In genomic region chr7:40212576-40212975, GRCm38 (mm10) we compare ENCODE assay signal across 12 mouse cellular contexts.
DNase-seq lines count a peak whose midpoint lies in the region; TF ChIP-seq lines count a peak whose summit lies in the region.
"Had no signal": no experiment of that assay in that cellular context is flagged by ENCODE, and none has a peak within 500 bp of the region (broad histone marks: within the 10 kb centered on the region; RNA-seq: fewer than 3 reads in every experiment).

No protein-coding gene starts in this region.

- H3K27me3 ChIP-seq in heart, adult 2 months (ENCODE audit: control insufficient read depth, insufficient read depth, low read length) = no peaks in the 10 kb centered on the region
- no peaks in the 10 kb centered on the region for H3K27me3 ChIP-seq in heart, embryonic 10.5 days (ENCODE audit: insufficient read depth, poor library complexity, severe bottlenecking)
- H3K27me3 ChIP-seq: CH12.LX, Patski had no signal

- DNase-seq in heart, adult 2 months = no peak
- DNase-seq in heart, embryonic 10.5 days (ENCODE audit: low spot score) = no peak
- peak; percentile 60 for DNase-seq in Muller cell, postnatal 12 days (ENCODE audit: inconsistent ontology term)
- DNase-seq in right cerebral cortex, postnatal 14 days = no peak
- DNase-seq: B cell, adult 2 months; cerebellum, adult 11 months; cerebellum, adult 11-12 months; cerebellum, adult 18-20 months; cerebellum, adult 2 months had no signal

- intact Hi-C loops in heart, adult 2 months (cut with DNase I) = loop anchor here (5.0 kb wide), 1 partner anchor 45 kb away; no protein-coding TSS in a partner anchor

- TF ChIP-seq EP300 in heart, adult 2 months (IDR thresholded peaks at IDR 0.05; ENCODE audit: insufficient read depth, low read depth, low read length) = no peak

- H3K79me2 ChIP-seq in heart, adult 2 months (replicated peaks; ENCODE audit: control insufficient read depth, insufficient read depth, low read length) = no peaks in the 10 kb centered on the region

- no peaks in the 10 kb centered on the region for H3K36me3 ChIP-seq in heart, adult 2 months (ENCODE audit: control insufficient read depth, insufficient read depth, low read length)
- H3K36me3 ChIP-seq in heart, embryonic 10.5 days = no peaks in the 10 kb centered on the region
- H3K36me3 ChIP-seq: G1E had no signal

- H3K4me1 ChIP-seq in heart, adult 2 months (ENCODE audit: control insufficient read depth, insufficient read depth, low read length) = no peaks in the 10 kb centered on the region
- no peaks in the 10 kb centered on the region for H3K4me1 ChIP-seq in heart, embryonic 10.5 days

- TF ChIP-seq CTCF in heart, adult 2 months (IDR thresholded peaks at IDR 0.05) = no peak

- H3K27ac ChIP-seq in heart, adult 2 months = peak overlapping the region; percentile 54
- H3K27ac ChIP-seq in heart, embryonic 10.5 days = no peak overlapping the region

- WGBS in heart, adult 2 months = 56% methylated on average over 2 of the region's 2 CpGs
- 78% methylated on average over 2 of the region's 2 CpGs for WGBS in heart, embryonic 10.5 days

- no peak for TF ChIP-seq POLR2A in heart, adult 2 months (IDR thresholded peaks at IDR 0.05; ENCODE audit: insufficient read depth, low read depth, low read length)

- H3K9me3 ChIP-seq in heart, embryonic 10.5 days = no peaks in the 10 kb centered on the region

- no peak overlapping the region for H3K4me3 ChIP-seq in heart, adult 2 months
- H3K4me3 ChIP-seq in heart, embryonic 10.5 days = no peak overlapping the region

- no peak overlapping the region for H3K9ac ChIP-seq in heart, adult 2 months (ENCODE audit: low read depth, low read length)
